Mouse (Mus musculus) thymus, postnatal 0 days (tissue): ENCODE data around the gene Trp53i11. TPM values are rescaled to one million over a fixed set of nuclear protein-coding genes. Genes with fewer than 3 reads are reported as not detected.

ENCODE experiments used
- DNase-seq: peaks from one replicate; pipeline ENCODE4 v3.0.0-alpha.2; 2015; ENCODE audit warnings: low spot score
- polyA plus RNA-seq: library from polyadenylated mRNA; unstranded; fragments of >200 nt; fragmentation: Nextera tagmentation; extraction: Ambion mirVana; gene quantifications from 2 replicates; pipeline ENCODE4 v1.2.1, GENCODE M21; 2015

The Trp53i11 gene
- 43.1 and 52.4 TPM in 2 replicates for polyA plus RNA-seq

DNA sequence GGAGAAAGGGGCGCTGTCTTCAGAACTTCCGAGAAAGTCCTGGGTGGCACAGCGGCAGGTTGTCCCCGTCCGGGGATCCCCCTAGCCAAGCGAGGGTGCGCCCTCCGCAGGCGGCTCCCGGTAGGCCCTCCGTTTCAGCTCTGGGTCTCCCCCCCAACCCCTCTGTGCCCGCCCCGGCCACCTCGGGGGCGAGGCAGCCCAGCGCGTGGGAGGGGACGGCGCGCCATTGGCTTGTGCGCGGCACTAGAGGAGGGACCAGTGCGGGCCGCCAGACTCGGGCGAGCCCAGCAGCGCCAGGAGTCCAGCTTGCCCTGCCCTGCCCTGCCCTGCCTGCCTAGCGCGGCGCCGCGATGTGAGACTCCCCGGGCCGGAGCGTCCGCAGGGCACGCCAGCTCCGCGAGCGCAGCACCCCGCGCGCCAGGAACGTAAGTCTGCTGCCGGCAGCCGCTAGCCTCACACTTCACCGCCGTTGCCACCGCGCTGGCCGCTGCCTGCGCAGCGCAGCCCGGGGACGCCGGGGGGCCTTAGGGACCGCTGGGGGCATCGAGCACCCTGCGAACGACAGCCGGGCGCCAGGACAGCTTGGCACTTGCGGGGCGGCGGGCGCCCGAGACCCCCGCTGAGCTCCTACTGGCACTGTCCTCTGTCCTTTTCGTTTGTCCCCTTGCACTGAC, at the start of gene Trp53i11:
TSS of gene Trp53i11 (plus strand) at position 226 of the 674 bp plus-strand sequence.
- DNase-seq: peak; percentile 94

GRCm38 (mm10) chr2:93139476-93139875, 47.9 kb upstream of the Trp53i11 start:
- no peak for DNase-seq

DNA sequence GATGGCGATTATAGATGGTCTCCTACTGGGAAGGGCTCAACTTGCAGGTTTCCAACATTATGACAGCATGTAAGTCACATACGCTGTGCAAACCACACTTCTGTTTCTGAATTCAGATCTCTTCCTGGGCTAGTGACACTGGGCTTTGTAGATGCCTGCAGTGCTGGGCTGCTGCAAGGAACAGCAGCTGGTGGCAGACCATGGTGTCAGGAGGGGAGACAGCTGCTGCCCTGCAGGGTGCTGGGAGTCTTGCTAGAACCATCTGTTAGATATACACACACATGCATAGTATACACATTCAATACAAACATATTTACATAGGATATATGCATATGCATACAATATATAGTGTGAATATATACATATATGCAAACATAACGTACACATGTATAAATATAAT, 46.0 kb upstream of the Trp53i11 start:
- DNase-seq: peak; percentile 34

- no peak for DNase-seq
Measured at GRCm38 (mm10) chr2:93142616-93143015, 44.7 kb upstream of the Trp53i11 start.

GRCm38 (mm10) chr2:93144126-93144525, 43.2 kb upstream of the Trp53i11 start:
- DNase-seq: no peak

- no peak for DNase-seq
Measured at GRCm38 (mm10) chr2:93150009-93150408, 37.3 kb upstream of the Trp53i11 start.

- no peak for DNase-seq
Measured at GRCm38 (mm10) chr2:93150673-93151450, 36.5 kb upstream of the Trp53i11 start.

- DNase-seq: no peak
Measured at GRCm38 (mm10) chr2:93152191-93152601, 35.2 kb upstream of the Trp53i11 start.

DNA sequence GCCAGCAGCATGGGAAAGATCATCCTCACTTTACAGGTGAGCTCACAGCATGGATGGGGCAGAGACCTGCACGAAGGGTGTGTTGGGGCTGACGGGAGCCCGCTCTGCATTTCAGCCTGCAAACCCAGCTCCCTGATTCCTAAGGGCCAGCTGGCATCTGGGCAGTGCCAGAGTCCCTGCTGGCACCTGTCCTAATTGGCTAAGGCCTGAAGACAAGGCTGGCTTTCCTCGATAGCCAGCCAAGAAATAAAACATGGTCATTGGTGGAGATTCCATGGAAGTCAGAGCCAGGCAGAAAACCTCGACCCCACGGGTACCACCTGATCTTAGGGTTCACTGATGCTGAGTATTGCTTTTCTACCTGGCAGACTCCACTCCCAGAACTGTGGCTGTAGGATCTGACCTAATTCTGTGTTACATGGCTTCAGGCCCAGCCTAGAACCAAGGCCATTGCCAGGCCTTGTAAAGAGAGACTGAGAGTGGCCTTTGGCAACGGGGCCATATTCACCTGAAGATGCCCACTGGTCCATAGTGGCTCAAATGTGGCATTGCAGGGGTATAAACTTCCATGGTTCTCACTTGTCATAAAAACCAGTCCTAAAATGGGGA, 34.4 kb upstream of the Trp53i11 start:
- no peak for DNase-seq

GRCm38 (mm10) chr2:93153833-93154232, 33.5 kb upstream of the Trp53i11 start:
- DNase-seq: no peak

DNA sequence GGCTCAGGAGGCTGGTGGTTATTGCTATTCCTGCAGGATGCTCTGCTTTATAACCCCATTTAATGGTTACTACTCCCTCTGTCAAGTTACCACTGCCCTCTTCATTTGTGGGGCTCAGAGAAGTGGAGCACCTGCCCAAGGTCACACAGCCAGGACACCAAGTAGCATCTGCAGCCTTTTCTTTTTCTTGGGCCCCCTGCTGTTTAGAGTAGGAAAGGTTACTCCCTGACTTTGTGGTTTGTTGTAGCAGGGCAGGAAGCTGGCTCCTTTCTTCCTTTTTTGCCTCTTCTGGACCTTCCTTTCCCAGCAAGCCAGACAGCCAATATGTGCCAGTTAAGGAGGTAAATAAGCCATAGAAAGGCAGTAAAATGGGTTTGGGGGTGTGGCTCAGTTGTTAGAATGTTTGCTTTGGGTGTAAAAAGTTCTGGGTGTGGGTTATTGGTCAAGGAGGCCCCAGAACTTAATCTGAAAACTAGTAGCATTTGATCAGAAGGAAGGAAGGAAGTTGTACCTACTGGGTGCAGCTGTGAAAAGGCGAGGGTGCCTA, 32.8 kb upstream of the Trp53i11 start:
- DNase-seq: peak; percentile 50

- no peak for DNase-seq
Measured at GRCm38 (mm10) chr2:93160467-93161035, 26.8 kb upstream of the Trp53i11 start.

DNA sequence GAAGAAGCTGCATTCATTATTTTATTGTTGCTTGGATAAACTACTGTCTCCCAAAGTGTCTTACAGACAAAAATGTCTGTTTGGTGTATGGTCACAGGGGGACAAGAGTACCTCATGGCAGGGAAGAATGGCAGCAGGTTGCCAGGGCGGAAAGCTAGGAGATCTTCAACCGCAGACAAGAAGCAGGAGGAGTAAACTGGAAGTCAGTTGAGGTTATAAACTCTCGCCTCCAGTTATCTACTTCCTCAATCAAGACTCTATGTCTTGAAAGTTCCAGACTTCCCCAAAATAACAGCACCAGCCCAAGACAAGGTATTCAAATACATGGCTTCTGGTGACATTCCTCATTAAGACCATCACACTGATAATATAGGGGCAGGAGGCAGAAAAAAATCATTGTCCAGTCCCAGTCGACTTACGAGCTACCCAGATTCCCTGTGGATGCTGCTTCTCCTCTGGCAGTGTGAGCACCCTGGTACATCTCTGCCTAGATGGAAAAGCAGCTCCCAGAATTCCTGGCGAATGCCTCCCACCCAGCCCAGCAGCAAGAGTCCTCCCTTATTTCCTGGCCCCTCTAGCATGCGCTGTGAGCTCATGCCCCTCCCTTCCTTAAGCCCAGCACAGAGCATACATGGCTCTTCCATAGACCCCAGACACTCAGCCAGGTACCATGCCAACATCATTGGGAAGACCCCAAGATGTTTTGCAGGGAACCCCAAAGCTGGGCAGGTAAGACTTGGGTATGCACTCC, 25.3 kb upstream of the Trp53i11 start:
- DNase-seq: no peak

DNA sequence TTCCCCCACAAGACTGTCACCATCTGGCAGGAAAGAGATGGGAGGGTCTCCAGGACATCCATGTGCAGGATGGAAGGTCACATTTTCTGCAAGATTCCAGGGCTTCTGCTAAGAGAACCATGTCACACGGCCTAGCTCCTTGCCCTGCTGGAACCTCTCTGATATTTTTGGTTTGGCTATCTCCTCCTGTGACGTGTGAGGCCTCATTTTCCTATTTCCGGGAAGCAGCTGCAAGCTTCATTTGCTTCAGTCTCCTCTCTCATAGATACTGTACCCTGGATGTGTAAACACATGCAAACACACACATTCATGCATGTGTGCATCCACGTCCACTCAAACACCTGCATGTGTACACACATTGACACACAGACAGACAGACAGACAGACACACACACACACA, 24.6 kb upstream of the Trp53i11 start:
- DNase-seq: no peak

GRCm38 (mm10) chr2:93163317-93163716, 24.0 kb upstream of the Trp53i11 start:
- no peak for DNase-seq

- DNase-seq: no peak
Measured at GRCm38 (mm10) chr2:93163750-93164335, 23.5 kb upstream of the Trp53i11 start.

DNA sequence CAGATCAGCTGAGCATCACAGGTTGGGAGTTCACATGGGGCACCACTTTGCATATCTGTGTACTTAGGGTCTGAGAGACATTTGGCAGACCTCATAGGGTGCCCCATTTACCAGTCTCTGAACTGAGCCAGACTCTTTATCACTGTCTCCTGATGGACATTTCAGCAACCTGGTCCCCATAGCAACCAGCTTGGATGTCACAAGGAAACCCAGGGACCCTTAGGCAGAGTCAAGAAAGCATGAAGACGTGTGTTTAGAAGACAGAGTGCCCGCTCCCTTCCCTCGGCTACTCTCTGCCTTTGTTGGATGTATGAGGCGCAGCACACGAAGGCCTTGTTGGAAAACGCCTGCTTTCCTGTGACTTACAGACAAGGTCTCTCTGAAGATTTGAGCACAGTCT, 21.1 kb upstream of the Trp53i11 start:
- DNase-seq: no peak

DNA sequence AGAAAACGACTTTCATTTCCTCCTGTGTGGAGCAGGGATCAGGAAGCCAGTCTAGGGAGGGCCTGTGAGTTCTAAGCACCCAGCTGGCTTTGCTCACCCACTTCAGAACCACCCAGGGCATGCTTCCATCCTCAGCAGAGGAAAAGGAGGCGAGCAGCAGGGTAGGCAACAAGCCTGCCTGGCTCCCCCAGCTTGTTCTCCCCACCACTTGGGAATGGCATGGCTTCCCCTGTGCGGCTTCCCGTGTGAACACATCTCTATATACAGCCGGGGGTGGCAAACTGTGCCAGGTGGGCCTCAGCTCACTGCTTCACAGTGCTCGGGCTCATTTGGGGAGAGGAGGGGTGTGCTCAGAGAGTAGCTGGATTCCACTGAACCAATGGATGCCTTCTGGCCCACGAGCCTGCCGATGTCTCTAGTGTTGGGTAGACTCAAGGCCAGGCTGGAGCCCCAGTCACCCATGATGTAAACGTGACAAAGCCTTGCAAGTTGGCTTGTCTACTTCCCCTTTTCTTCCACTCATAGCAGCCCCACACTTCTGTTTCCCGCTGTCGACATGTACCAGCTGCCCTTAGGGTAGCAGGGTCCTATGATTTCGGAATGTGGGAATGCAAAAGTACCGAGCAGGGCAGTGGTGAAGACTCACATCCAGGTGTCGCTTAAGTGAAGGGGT, 20.5 kb upstream of the Trp53i11 start:
- no peak for DNase-seq

DNA sequence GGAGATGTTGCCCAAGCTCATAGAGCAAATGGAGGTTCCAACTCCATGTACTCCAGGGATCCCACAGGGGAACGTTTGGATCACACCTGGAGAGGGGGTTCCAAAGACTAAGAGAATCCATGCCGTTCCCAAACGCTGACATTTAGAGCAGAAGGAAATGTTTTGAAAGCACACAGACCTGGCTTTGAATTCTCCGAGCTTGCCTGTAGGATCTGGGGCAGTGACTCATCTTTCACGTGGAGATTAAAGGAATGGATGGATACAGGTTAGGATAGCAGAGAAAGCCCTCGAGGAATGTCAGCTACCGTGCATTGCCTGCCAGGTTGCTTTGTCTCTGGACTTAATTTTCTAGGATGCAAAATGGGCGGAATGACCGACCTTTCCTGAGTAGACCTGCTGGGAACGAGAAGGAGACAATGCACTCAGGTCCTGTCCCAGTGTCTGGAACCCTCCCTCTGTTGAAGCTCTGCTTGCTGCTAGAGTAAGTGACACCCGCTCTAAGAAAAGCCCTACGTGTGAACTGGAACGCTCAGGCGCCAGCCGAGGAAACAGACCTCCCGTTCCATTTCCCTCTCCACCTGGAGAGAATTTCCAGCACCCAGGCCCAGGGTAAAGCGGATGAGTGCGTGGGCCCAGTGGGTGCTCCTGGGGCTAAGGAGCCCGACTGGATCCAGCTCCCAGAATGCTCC, 17.0 kb upstream of the Trp53i11 start:
- no peak for DNase-seq
